Mouse (Mus musculus) mammary gland, adult 2 months (tissue): ENCODE measurements around the gene Tmprss11a. TPM values are rescaled to one million over a fixed set of nuclear protein-coding genes. Genes with fewer than 3 reads are reported as not detected.

Experiments
- polyA plus RNA-seq: library from polyadenylated mRNA; depleted of rRNA; stranded (reverse); fragments of >200 nt; gene quantifications from 2 replicates; pipeline ENCODE4 v1.2.3, GENCODE M21; 2012; ENCODE audit warnings: low replicate concordance; rRNA removed

Tmprss11a gene
- polyA plus RNA-seq: 0.04 TPM in 1 of 2 replicates, not detected in the other

GRCm38 (mm10) chr5:86468890-86469289, at the start of gene Tmprss11a:
Gene Tmprss11a, minus strand, starts transcription at chr5:86468990.

GRCm38 (mm10) chr5:86518500-86518899, 49.7 kb upstream of the Tmprss11a start, which contains the start of gene Tmprss11g:
Gene Tmprss11g, minus strand, starts transcription at chr5:86518600.

DNA sequence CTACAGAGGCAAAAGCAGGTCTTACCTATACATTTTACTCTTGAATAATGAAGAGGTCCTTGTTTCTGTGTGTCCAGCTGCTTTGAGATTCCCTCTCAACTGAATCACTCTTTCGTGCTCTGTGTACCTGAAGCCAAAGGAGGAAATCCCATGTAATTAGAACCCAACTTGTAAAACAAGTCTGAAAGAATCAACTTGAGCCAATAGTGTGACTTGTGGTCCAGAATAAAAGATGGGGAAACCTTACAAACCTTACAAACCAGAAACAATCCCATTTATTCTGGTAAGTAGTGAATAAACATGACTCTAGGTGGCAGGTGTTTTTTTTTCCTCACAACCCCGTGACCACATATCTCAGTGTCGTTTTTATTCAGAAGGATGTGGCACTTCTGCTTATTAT, 95.5 kb downstream of the Tmprss11a start, which contains the start of gene Tmprss11d:
Gene Tmprss11d (minus strand): TSS at position 101 of the 400 bp plus-strand sequence.

Other genes starting within 250 kb of the Tmprss11a start
- gene Tmprss11c, start 179.7 kb downstream of the Tmprss11a start, polyA plus RNA-seq: not detected in 2 replicates
- gene Tmprss11d, start 95.6 kb downstream of the Tmprss11a start, polyA plus RNA-seq: 0.08 and 0.11 TPM in 2 replicates
- gene Tmprss11g, start 49.6 kb upstream of the Tmprss11a start, polyA plus RNA-seq: not detected in 2 replicates
- gene Tmprss11f, start 163.4 kb upstream of the Tmprss11a start, polyA plus RNA-seq: 0.03 TPM in 1 of 2 replicates, not detected in the other
- not detected in 2 replicates for gene Tmprss11b, start 207.4 kb upstream of the Tmprss11a start, polyA plus RNA-seq